Mouse (Mus musculus) small intestine, adult 2 months (tissue): Measurements from ENCODE around the gene Calhm2. TPM values are rescaled to one million over a fixed set of nuclear protein-coding genes. Genes with fewer than 3 reads are reported as not detected.
A peak's percentile ranks its signal among the peaks of the same experiment; 100 is the strongest.

Experiments
- H3K27ac ChIP-seq: fragments of 200-500 bp; 2 replicates; pipeline ENCODE4 v1.5.1; 2012; ENCODE audit warnings: low read depth, low read length, control low read depth, inconsistent platforms; ENCODE audit not compliant: insufficient read depth
- H3K27me3 ChIP-seq: fragments of 200-500 bp; 2 replicates; pipeline ENCODE4 v1.6.1; 2012; ENCODE audit warnings: mild to moderate bottlenecking, moderate library complexity, low read length, inconsistent platforms; ENCODE audit not compliant: control insufficient read depth, insufficient read depth
- H3K36me3 ChIP-seq: fragments of 200-500 bp; 2 replicates; pipeline ENCODE4 v1.6.1; 2012; ENCODE audit warnings: mild to moderate bottlenecking, low read length, control low read depth, inconsistent platforms; ENCODE audit not compliant: control insufficient read depth, insufficient read depth
- H3K4me1 ChIP-seq: fragments of 200-500 bp; 2 replicates; pipeline ENCODE4 v1.6.1; 2012; ENCODE audit warnings: low read length, inconsistent platforms, mixed read lengths; ENCODE audit not compliant: control insufficient read depth, insufficient read depth, insufficient read length
- H3K4me3 ChIP-seq: fragments of 200-500 bp; 2 replicates; pipeline ENCODE4 v1.5.1; 2012; ENCODE audit warnings: low read depth, mild to moderate bottlenecking, control low read depth, inconsistent platforms, low read length, moderate library complexity
- CTCF ChIP-seq: fragments of 200-500 bp; IDR thresholded peaks from 2 replicates; pipeline ENCODE4 v1.5.1; 2012; ENCODE audit warnings: low read depth, mild to moderate bottlenecking, control low read depth, inconsistent platforms, low read length, moderate library complexity, mixed read lengths; ENCODE audit not compliant: insufficient replicate concordance, insufficient read length; ENCODE audit errors: extremely low read depth
- POLR2A ChIP-seq: fragments of 200-500 bp; IDR thresholded peaks from 2 replicates; pipeline ENCODE4 v1.6.1; 2012; ENCODE audit warnings: low read depth, mild to moderate bottlenecking, control low read depth, inconsistent platforms, low read length, moderate library complexity
- WGBS: fragments of 180-500 bp; shearing (Covaris S2); methylation state at CpG from one replicate; pipeline ENCODE4 v1.1.7; 2018; 5-methylcytosine and 5-hydroxymethylcytosine counted together
- polyA plus RNA-seq: library from polyadenylated mRNA; depleted of rRNA; stranded (reverse); fragments of >200 nt; gene quantifications from 2 replicates; pipeline ENCODE4 v1.2.3, GENCODE M21; 2012

Calhm2 gene
- polyA plus RNA-seq, 1 experiment = 6.1 TPM

DNA sequence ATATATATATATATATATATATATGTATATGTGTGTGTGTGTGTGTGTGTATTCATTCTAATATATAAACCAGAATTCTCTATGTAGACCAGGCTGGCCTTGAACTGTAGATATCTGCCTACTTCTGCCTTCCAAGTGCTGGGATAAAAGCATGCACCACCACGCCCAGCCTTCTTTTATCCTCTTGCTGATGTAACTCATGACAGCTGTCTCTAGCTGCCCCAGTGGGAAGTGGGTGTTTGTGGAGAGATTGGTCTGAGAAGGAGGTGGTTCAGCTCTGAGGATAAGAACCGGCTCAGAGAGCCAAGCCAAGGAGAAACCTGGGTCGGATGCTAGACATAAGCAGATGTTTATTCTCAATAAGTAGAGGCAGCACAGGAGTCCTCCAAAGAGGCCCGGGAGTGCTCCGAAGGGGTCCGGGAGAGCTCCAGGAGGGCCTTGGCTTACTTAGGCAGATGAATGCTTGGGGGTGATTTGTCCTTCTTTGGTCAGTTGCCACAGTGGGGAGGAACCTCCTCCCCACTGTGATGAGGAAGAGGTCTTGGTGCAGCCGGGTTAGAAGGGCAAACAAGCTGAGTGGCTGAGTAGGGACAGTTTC lies 29.6 kb upstream of the Calhm2 start:
- TF ChIP-seq POLR2A = no peak
- no peak for TF ChIP-seq CTCF
- Histone ChIP-seq H3K27me3 (no peaks in the 10 kb centered on the region), H3K36me3 (no peaks in the 10 kb centered on the region), H3K4me1 (no peaks in the 10 kb centered on the region), H3K4me3 (no peak overlapping the region), H3K27ac (no peak overlapping the region)
- 53% methylated on average over 7 of the region's 7 CpGs for WGBS

DNA sequence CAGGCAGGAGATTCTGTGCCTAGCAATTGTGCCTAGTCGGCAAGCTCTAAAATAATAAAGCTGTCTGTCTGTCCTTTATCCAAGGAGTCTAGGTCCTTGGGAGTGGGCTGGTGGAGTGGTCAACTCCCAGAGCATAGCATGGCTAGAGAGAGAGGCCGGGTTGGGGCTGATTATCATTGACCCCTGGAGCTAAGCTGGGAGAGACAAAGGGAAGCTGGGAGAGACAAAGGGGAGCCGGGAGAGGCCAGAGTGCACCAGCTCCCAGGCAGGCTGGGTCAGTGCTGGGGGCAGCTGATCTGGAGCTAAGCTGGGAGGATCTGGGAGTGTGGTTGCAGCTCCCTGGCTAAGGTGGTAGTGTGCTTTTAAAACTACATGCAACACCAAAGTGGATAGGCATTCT lies 28.7 kb upstream of the Calhm2 start:
- WGBS = 34% methylated on average over 3 of the region's 3 CpGs

DNA sequence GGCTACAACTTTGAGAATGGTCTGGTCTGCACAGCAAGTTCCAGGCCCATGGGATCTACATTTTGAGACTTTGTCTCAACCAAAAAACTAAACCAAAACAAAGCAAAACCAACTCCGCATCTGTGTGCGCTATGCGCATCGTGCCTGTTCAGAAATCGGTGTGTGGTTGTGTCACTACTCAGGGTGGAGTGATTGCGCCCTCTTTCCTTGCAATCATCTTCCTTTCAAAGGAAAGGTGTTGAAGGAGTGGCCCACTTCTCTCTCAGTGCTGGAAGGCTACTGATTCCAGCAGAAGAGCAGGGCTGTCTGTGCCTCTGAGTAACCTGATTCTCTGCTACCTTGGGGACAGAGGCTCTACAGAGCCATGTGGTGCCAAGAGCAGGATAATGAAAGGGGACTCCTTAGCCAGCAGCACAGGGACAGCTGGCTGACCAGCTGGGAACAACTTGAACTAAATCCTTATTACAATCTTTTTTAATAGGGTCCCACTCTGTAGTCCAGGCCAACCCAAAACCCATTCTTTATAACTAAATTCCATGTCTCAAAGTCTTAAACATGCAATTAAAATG lies 25.2 kb upstream of the Calhm2 start:
- H3K4me3 ChIP-seq = no peak overlapping the region
- no peaks in the 10 kb centered on the region for H3K4me1 ChIP-seq
- 91% methylated on average over 6 of the region's 6 CpGs for WGBS
- TF ChIP-seq CTCF (no peak), POLR2A (no peak)
- H3K27me3 ChIP-seq = no peaks in the 10 kb centered on the region
- H3K36me3 ChIP-seq = no peaks in the 10 kb centered on the region
- no peak overlapping the region for H3K27ac ChIP-seq

More for the DNA sequence above, 28.7 kb upstream of the Calhm2 start:
- no peak for TF ChIP-seq POLR2A
- TF ChIP-seq CTCF = no peak
- Histone ChIP-seq H3K4me1 (no peaks in the 10 kb centered on the region), H3K27me3 (no peaks in the 10 kb centered on the region), H3K4me3 (no peak overlapping the region), H3K36me3 (no peaks in the 10 kb centered on the region), H3K27ac (no peak overlapping the region)

DNA sequence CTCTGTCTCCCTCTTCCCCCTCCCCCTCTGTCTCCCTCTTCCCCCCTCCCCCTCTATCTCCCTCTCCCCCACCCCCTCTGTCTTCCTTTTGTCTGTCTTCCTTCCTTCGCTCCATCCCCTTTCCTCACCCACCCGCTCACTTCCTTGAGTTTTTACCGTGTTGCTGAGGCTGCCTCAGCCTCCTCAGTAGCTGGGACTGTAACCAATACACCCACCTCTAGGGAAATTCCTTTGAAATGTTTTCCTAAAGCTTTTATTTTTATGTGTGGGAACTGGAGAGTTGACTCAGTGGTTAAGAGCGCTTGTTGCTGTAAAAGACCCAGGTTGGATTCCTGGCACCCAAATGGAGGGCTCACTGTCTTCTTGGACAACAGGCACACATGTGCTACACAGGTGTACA lies 23.6 kb upstream of the Calhm2 start:
- 68% methylated on average over 4 of the region's 4 CpGs for WGBS
- H3K4me3 ChIP-seq = no peak overlapping the region
- H3K27ac ChIP-seq = no peak overlapping the region
- H3K27me3 ChIP-seq = no peaks in the 10 kb centered on the region
- H3K36me3 ChIP-seq = no peaks in the 10 kb centered on the region
- H3K4me1 ChIP-seq = no peaks in the 10 kb centered on the region
- no peak for TF ChIP-seq POLR2A
- TF ChIP-seq CTCF = no peak

DNA sequence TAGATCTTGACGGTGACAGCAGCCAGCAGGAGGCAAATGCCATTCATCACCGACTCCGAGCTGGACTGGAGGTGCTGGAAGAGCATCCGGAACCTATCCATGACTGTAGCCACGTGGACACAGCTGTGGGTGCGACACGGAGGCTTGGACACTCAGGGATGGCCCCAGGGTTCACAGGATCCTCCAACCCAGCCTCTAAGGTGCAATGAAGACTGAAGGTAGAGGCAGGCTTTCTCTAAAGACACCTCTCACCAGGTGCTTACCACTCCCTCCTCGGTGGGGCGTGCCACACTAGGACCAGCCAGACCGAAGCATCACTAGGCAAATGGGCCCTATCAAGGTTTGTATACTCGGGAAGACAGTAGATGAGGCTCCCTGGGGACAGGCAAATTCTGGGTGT lies 19.6 kb upstream of the Calhm2 start, which contains the start of gene Calhm3:
Gene Calhm3, minus strand, starts transcription at position 101 of the 400 bp plus-strand sequence.
- Histone ChIP-seq H3K27me3 (no peaks in the 10 kb centered on the region), H3K36me3 (no peaks in the 10 kb centered on the region), H3K4me1 (peaks cover 2% of the 10 kb centered on the region; the same call in 1 of the 2 replicates), H3K27ac (no peak within 1 kb of the TSS), H3K4me3 (no peak within 1 kb of the TSS)
- WGBS = 79% methylated on average over 11 of the region's 11 CpGs
- TF ChIP-seq POLR2A (no peak), CTCF (no peak)

DNA sequence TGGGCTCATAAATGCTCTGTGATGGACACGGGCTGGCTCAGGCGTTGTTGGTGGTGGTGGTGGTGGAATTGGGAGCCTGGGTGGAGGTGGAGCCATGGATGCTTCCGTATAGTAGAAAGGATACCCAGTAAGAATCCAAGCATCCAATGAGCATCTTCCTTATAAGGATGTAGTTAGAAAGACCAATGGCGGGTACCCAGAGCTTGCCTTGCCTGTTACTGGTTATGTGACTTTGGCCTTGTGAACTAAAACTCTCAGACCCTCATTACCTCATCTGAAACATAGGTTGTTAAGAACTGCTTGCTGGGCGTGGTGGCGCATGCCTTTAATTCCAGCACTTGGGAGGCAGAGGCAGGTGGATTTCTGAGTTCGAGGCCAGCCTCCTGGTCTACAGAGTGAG lies 15.7 kb upstream of the Calhm2 start:
- Histone ChIP-seq H3K36me3 (no peaks in the 10 kb centered on the region), H3K4me3 (no peak overlapping the region), H3K27ac (no peak overlapping the region), H3K27me3 (peaks cover 3% of the 10 kb centered on the region; the same call in 1 of the 2 replicates), H3K4me1 (peaks cover 4% of the 10 kb centered on the region)
- TF ChIP-seq CTCF = no peak
- no peak for TF ChIP-seq POLR2A
- WGBS = 86% methylated on average over 7 of the region's 7 CpGs

DNA sequence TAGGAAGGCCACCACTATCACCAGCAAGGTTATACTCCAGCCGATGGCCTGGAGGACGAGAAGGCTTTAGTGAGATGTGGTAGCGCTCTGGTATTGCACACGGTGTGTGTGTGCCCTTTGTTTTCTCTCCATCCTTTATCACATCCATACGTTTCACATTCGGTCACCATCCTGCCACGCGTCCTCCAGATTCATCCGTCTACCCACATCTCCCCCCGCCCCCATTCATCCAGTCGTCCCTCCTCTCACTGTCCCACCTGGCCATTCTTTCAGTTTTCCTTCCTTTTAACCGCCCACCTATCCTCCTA lies 13.9 kb upstream of the Calhm2 start:
- TF ChIP-seq POLR2A = no peak
- 55% methylated on average over 12 of the region's 12 CpGs for WGBS
- H3K4me3 ChIP-seq = no peak overlapping the region

DNA sequence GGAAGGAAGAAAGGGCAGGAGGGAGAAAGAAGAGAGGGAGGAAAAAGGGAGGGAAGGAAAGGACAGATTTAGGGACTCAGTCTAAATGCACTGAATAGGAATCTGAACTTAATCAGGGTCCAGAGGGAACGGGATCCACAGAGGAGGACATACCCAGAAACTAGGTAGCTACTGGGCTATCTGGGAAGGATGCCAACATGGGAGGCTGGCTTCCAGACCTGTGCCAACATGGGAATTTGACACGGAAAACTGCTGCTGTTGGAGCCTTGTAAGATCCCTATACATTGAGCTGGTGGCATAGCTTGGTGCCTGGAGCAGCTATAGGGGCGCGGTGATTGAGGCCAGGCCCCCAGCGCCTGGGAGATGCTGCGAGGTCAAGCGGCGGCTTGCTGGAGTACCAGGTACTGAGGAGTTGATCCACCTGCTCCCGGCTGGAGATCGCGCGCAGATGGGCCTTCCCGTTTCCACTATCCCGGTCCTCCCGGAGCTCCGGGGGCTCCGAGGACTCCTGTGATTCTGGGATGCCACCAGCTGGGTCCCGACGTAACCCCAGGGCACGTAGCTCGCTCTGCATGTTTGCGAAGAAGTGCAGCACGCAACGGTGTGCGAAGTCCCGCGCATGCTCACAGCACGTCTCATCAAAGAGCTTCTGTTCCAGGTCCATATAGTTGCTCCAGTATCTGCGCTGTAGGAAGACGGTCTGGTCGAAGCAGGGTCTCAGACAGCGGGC lies 13.4 kb upstream of the Calhm2 start:
- TF ChIP-seq POLR2A (no peak), CTCF (no peak)
- Histone ChIP-seq H3K4me1 (peaks cover 3% of the 10 kb centered on the region), H3K27ac (no peak overlapping the region), H3K36me3 (no peaks in the 10 kb centered on the region), H3K4me3 (peak overlapping the region; percentile 36), H3K27me3 (peaks cover 3% of the 10 kb centered on the region; the same call in 1 of the 2 replicates)
- 23% methylated on average over 32 of the region's 32 CpGs for WGBS

More for the DNA sequence above, 13.9 kb upstream of the Calhm2 start:
- H3K36me3 ChIP-seq = no peaks in the 10 kb centered on the region
- peaks cover 4% of the 10 kb centered on the region for H3K4me1 ChIP-seq
- peaks cover 3% of the 10 kb centered on the region; the same call in 1 of the 2 replicates for H3K27me3 ChIP-seq
- H3K27ac ChIP-seq = no peak overlapping the region
